Mouse (Mus musculus) heart, adult 2 months (tissue): Measurements from ENCODE around the gene Sptb. TPM values are rescaled to one million over a fixed set of nuclear protein-coding genes. Genes with fewer than 3 reads are reported as not detected.

Experiments
- DNase-seq, 2 experiments: peaks; one replicate each; pipeline ENCODE4 v3.0.0; 2021
- H3K27ac ChIP-seq: fragments of 200-600 bp; 2 replicates; pipeline ENCODE4 v1.8.1; 2022
- H3K27me3 ChIP-seq: fragments of 200-500 bp; 2 replicates; pipeline ENCODE4 v1.6.1; 2012; ENCODE audit warnings: mild to moderate bottlenecking, low read length, inconsistent platforms, mixed read lengths; ENCODE audit not compliant: control insufficient read depth, insufficient read depth
- H3K36me3 ChIP-seq: fragments of 200-500 bp; 2 replicates; pipeline ENCODE4 v1.6.1; 2012; ENCODE audit warnings: low read length, inconsistent platforms; ENCODE audit not compliant: control insufficient read depth, insufficient read depth
- H3K4me1 ChIP-seq: fragments of 200-500 bp; 2 replicates; pipeline ENCODE4 v1.6.1; 2011; ENCODE audit warnings: low read length; ENCODE audit not compliant: control insufficient read depth, insufficient read depth
- H3K4me3 ChIP-seq: fragments of 200-600 bp; 2 replicates; pipeline ENCODE4 v1.8.1; 2022
- H3K79me2 ChIP-seq: fragments of 200-500 bp; replicated peaks from 2 replicates; pipeline ENCODE4 v1.6.1; 2012; ENCODE audit warnings: mild to moderate bottlenecking, inconsistent platforms, low read length, moderate library complexity, mixed read lengths; ENCODE audit not compliant: control insufficient read depth, insufficient read depth
- H3K9ac ChIP-seq: fragments of 200-500 bp; 2 replicates; pipeline ENCODE4 v1.6.1; 2012; ENCODE audit warnings: low read depth, mild to moderate bottlenecking, control low read depth, inconsistent platforms, low read length, mixed read lengths
- CTCF ChIP-seq: fragments of 200-600 bp; IDR thresholded peaks from 2 replicates; pipeline ENCODE4 v1.8.1; 2022; ENCODE audit warnings: antibody characterized with exemption, mild to moderate bottlenecking, moderate library complexity
- EP300 ChIP-seq: fragments of 200-500 bp; IDR thresholded peaks from 2 replicates; pipeline ENCODE4 v1.6.1; 2011; ENCODE audit warnings: low read depth, low read length, control low read depth; ENCODE audit not compliant: insufficient read depth
- POLR2A ChIP-seq: fragments of 200-500 bp; IDR thresholded peaks from 2 replicates; pipeline ENCODE4 v1.6.1; 2011; ENCODE audit warnings: mild to moderate bottlenecking, low read depth, low read length, control low read depth; ENCODE audit not compliant: insufficient read depth
- WGBS: fragments of 180-500 bp; shearing (Covaris S2); methylation state at CpG from one replicate; pipeline ENCODE4 v1.1.7; 2018; 5-methylcytosine and 5-hydroxymethylcytosine counted together
- intact Hi-C: fragments of 180-260 bp; cut with DNase I; formaldehyde crosslinking; loops from one replicate; pipeline ENCODE4 v1.15.1; 2025
- polyA plus RNA-seq: library from polyadenylated mRNA; depleted of rRNA; stranded (reverse); fragments of >200 nt; gene quantifications from 2 replicates; pipeline ENCODE4 v1.2.3, GENCODE M21; 2012
- total RNA-seq, 2 experiments: library from RNA; stranded (reverse); gene quantifications; 2 replicates each; pipeline ENCODE4 v1.2.3; 2021

Sptb gene
- total and polyA plus RNA-seq, 3 experiments = 27.0 to 96.7 (median 81.2) TPM

GRCm38 (mm10) chr12:76612621-76613020, 97.7 kb downstream of the Sptb start:
- no peak for DNase-seq
- no peak overlapping the region for H3K9ac ChIP-seq
- no peaks in the 10 kb centered on the region for H3K36me3 ChIP-seq
- 84% methylated on average over 12 of the region's 12 CpGs for WGBS
- no peaks in the 10 kb centered on the region for H3K27me3 ChIP-seq
- H3K27ac ChIP-seq = no peak overlapping the region
- no peak overlapping the region for H3K4me3 ChIP-seq
- TF ChIP-seq CTCF = no peak
- TF ChIP-seq EP300 = no peak
- TF ChIP-seq POLR2A = no peak
- H3K79me2 ChIP-seq = no peaks in the 10 kb centered on the region
- H3K4me1 ChIP-seq = peaks cover 3% of the 10 kb centered on the region
- intact Hi-C loops = no loop called here

- Histone ChIP-seq H3K79me2 (no peaks in the 10 kb centered on the region), H3K9ac (no peak overlapping the region), H3K4me3 (no peak overlapping the region), H3K27me3 (no peaks in the 10 kb centered on the region), H3K36me3 (no peaks in the 10 kb centered on the region), H3K27ac (no peak overlapping the region), H3K4me1 (no peaks in the 10 kb centered on the region)
- intact Hi-C loops = no loop called here
- WGBS = 81% methylated on average over 15 of the region's 15 CpGs
- no peak for DNase-seq
- TF ChIP-seq CTCF (no peak), EP300 (no peak)
Observed at GRCm38 (mm10) chr12:76608997-76609565, 101.3 kb downstream of the Sptb start.

GRCm38 (mm10) chr12:76608241-76608640, 102.1 kb downstream of the Sptb start:
- no peak overlapping the region for H3K4me3 ChIP-seq
- intact Hi-C loops = no loop called here
- H3K9ac ChIP-seq = no peak overlapping the region
- WGBS = 80% methylated on average over 11 of the region's 11 CpGs
- no peaks in the 10 kb centered on the region for H3K36me3 ChIP-seq
- no peak for DNase-seq
- no peak overlapping the region for H3K27ac ChIP-seq
- H3K4me1 ChIP-seq = no peaks in the 10 kb centered on the region
- no peaks in the 10 kb centered on the region for H3K27me3 ChIP-seq
- no peaks in the 10 kb centered on the region for H3K79me2 ChIP-seq
- TF ChIP-seq EP300 (no peak), CTCF (no peak), POLR2A (no peak)

GRCm38 (mm10) chr12:76605837-76606236, 104.5 kb downstream of the Sptb start:
- 75% methylated on average over 3 of the region's 3 CpGs for WGBS
- intact Hi-C loops = no loop called here
- no peak for DNase-seq

GRCm38 (mm10) chr12:76604546-76604945, 105.8 kb downstream of the Sptb start:
- Histone ChIP-seq H3K27me3 (no peaks in the 10 kb centered on the region), H3K79me2 (no peaks in the 10 kb centered on the region), H3K4me1 (no peaks in the 10 kb centered on the region), H3K27ac (no peak overlapping the region), H3K9ac (no peak overlapping the region), H3K4me3 (no peak overlapping the region), H3K36me3 (no peaks in the 10 kb centered on the region)
- intact Hi-C loops = no loop called here
- WGBS = 77% methylated on average over 4 of the region's 4 CpGs
- no peak for DNase-seq
- TF ChIP-seq EP300 (no peak), CTCF (no peak), POLR2A (no peak)

More at GRCm38 (mm10) chr12:76605837-76606236, 104.5 kb downstream of the Sptb start:
- no peaks in the 10 kb centered on the region for H3K4me1 ChIP-seq
- no peak overlapping the region for H3K27ac ChIP-seq
- no peaks in the 10 kb centered on the region for H3K79me2 ChIP-seq
- H3K27me3 ChIP-seq = no peaks in the 10 kb centered on the region
- no peak overlapping the region for H3K9ac ChIP-seq
- TF ChIP-seq CTCF = peak; percentile 33
- no peak for TF ChIP-seq POLR2A
- H3K36me3 ChIP-seq = no peaks in the 10 kb centered on the region
- H3K4me3 ChIP-seq = no peak overlapping the region

- TF ChIP-seq CTCF = no peak
- no peak for TF ChIP-seq EP300
- no peak for TF ChIP-seq POLR2A
- no peaks in the 10 kb centered on the region for H3K36me3 ChIP-seq
- H3K9ac ChIP-seq = no peak overlapping the region
- intact Hi-C loops = no loop called here
- H3K4me3 ChIP-seq = no peak overlapping the region
- H3K4me1 ChIP-seq = no peaks in the 10 kb centered on the region
- DNase-seq = no peak
- no peaks in the 10 kb centered on the region for H3K27me3 ChIP-seq
- H3K27ac ChIP-seq = no peak overlapping the region
- 81% methylated on average over 9 of the region's 9 CpGs for WGBS
- no peaks in the 10 kb centered on the region for H3K79me2 ChIP-seq
Observed at GRCm38 (mm10) chr12:76603779-76604178, 106.6 kb downstream of the Sptb start.
